Mouse (Mus musculus) spleen, embryonic (tissue): Measurements from ENCODE around the gene Pdpk1.

Experiments used
- CTCF ChIA-PET: fragments of 350-600 bp; sonication (Branson Sonifier 250); formaldehyde crosslinking; loops from one replicate; lab custom pipeline; 2022; lab: Charles Lee

The Pdpk1 gene

DNA sequence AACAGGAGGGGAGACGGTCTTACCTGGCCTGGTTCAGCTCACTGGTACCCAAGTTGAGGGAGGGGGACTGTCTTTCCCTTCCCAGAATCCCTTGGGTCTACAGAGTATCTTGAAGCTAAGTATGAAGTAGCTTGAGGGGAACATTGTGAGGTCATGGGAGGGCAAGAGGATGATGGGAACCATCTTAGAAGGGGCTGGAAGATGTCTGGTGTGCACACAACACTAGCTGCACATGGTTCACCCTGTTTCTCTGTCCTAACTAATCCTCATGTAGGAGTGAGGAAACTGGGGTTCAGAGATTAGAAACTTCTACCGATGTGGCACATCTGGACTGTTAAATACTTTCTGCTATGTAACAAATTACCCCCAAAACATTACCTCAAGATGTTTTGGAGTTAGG lies at the start of gene Pdpk1:
Gene Pdpk1, minus strand, starts transcription at position 101 of the 400 bp plus-strand sequence.
- CTCF ChIA-PET: interaction anchor here (0.7 kb wide), 1 partner anchor 286 kb away, joined by 16 read pairs; no protein-coding TSS in a partner anchor

DNA sequence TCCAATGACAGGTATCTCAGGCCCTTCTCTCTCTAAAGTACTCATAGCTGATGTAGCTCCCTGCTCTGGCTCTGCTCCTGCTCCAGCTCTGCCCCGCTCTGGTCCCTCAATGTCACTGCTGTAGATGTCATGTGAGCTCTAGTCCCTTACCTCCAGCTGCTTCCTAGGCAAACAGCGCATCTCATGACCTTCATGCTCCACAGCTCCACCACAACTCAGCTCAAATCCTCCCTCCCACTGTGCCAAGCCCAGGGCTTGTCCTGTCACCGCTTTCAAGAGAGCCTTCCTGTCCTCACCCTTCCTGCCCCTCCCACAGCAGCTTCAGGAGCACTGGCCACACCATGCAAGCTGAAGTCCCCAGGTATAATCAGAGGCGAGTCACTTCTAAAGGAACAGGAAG lies 49.0 kb upstream of the Pdpk1 start:
- CTCF ChIA-PET: no interaction called here

DNA sequence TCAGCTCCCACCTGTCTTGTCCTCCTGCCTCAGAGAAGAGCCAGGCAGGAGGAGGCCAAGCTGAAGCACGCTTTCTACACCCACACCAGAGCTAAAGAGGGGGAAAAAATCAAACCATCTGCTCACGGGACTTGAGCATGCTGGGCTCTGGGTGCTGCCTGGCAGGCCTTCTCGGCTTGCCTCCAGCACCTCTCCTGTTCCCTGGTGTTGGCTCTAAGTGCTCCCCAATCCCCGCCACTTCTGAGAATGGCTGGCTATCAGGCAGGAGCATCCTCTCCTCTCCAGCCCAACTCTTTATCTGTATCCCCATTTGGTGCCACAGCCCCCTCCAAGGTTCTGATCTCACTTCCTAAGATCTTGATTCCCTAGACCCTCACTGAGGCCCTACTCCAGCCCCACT lies 48.5 kb upstream of the Pdpk1 start:
- CTCF ChIA-PET: no interaction called here

DNA sequence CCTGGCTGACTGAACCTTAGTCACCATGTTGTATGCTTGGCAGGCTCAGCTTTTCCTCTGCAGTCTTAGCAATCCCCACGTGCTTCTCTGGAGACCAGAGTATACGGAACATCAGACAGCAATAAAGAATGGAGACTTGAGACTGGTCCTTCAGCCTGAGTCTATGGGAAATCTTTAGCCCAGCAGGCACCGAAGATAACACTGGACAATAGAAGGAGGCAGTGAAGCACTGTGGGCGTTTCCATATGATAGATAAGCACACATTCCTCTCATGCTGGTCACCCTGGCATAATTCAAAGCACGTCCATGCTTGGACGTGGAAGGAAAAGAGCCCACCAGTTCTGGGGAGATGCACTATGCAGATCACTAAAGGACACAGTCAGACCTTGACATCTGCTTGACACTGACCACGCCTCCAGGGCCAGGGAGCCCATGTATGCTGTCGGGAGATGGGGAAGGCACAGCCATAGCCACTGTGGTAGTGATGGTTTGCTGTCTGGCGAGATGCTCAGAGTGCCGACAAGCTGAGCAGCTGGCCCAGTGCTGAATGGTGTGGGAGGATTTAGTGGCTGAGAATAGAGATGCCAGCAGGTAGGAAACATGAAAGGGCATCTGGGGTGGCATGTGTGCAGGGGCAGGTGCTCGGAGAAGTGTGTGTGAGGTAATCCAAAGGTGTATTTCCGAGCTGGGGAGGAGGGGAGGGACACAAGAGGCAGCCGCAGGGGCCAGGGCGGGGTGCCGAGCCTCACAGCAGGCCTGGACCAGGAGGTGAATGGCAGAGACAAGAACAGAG lies 46.5 kb upstream of the Pdpk1 start:
- CTCF ChIA-PET: no interaction called here

DNA sequence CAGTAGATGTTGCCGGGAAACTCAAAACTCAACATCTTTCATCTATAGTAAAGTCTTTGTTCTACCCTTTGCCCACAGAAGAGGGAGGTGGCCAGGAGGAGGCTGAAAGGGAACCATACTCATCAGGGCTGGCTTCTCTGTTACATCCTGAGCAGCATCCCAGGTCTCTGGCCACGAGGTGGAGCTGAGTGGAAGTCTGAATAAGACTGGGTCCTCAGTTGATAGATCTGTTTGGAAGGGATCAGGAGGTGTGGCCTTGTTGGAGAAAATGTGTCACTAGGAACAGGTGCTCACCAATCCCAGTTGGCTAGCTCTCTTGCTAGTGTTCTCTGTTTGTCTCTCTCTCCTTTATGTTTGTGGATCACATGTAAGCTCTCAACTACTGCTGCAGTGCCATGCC lies 44.6 kb upstream of the Pdpk1 start:
- CTCF ChIA-PET: no interaction called here

DNA sequence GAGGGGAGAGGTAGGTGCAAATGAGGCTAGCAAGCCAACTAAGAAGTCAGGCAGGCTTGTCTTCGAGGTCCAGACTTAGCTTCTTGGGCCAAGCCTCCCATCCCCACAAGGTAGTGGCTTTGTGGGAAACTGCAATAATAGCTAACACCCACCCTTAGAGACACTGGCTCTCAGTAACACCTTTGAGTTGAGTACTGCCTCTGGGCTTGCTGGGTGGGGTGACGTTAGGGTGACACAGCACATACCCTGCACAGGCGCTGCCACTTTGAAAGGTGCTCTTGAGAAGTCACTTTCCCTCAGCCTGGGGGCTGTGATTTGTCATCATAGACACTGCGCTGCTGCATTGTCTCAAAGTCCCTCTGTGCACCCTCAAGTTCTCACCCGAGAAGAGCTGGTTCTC lies 43.0 kb upstream of the Pdpk1 start:
- CTCF ChIA-PET: interaction anchor here (0.6 kb wide), 1 partner anchor 299 kb away, joined by 6 read pairs; no protein-coding TSS in a partner anchor

DNA sequence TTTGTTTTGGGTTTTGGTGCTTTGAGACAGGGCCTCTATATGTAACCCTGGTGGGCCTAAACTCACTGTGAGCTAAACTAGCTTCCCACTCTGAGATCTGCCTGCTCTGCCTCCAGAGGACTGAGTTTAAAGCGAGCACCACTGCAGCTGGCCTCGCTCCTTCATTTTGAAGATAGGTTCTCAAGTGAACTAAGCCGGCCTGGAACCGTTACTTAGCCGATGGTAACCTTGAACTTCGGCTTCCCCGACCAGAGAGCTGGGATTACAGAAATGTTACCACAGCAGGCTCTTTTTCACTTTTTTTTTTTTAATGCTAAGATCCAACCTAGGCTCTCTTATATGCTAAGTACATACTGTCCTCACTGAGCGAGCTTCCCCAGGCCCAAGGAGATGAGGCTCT lies 42.5 kb upstream of the Pdpk1 start:
- CTCF ChIA-PET: no interaction called here

DNA sequence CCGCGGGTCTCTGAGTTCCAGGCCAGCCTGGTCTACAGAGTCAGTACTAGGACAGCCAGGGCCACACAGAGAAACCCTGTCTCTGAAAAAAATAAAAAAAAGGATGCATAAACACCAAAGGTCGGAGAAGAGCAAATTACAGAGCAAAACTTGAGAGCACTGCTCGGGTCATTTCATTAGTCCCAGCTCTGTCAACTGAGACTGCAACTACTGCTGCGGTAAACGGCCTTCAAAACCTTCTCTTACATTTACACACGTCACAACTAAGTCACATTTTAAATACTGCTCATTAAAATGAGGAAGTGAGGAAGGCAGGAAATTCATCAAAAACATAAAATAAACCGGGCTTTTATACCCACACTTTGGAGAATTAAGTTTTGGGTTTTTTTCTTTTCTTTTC lies 42.1 kb upstream of the Pdpk1 start:
- CTCF ChIA-PET: no interaction called here

DNA sequence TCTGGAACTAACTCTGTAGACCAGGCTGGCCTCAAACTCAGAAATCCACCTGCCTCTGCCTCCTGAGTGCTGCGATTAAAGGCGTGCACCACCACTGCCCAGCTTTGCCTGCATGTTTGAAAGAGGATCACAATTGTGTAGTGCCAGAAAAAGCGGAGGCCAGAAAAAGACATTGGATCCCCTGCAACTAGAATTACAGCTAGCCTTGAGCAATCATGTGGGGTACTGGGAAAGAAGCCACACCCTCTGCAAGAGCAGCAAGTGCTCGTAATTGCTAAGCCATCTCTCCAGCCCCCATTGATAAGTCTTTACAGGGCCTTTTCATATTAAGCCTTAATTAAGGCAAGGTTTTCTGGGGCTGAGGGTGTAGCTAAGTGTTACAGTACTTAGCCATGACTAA lies 40.8 kb upstream of the Pdpk1 start:
- CTCF ChIA-PET: no interaction called here

DNA sequence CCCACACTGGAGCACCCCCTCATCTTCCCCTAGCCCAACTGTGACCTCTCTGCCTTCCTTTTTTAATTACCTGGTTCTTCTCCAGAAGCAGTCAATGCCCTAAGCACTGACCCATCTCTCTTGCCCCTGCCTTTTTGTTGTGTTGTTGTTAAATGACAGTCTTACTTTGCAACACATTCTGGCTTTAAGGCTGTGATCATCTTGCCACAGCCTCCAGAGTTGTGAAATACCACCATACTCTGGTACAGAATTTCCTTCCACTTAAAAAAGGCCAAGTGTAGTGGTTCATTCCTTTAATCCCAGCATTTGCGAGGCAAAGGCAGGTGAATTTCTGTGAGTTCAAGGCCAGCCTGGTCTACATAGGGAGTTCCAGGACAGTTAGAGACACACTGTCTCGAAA lies 40.2 kb upstream of the Pdpk1 start:
- CTCF ChIA-PET: no interaction called here

DNA sequence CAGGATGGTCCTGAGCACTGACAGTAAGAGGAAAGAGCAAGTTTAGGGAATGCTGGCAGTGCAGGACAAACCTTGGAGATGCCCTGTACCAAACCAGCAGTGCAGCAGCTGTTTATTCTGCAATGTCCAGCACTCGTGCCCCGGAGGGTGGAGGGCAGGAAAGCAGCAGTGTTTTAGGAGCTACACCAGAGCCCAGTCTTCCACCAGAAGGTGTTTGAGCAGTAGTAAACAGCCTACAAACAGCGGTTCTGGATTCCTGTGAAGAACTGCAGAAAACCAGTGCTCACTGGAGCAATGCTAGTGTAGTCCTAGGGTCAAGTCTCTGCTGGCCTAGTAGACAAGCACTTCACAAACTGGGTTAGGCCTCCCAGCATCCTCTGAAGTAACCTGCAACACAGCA lies 23.5 kb upstream of the Pdpk1 start:
- CTCF ChIA-PET: interaction anchor here (0.7 kb wide), 1 partner anchor 62 kb away, joined by 3 read pairs; no protein-coding TSS in a partner anchor

DNA sequence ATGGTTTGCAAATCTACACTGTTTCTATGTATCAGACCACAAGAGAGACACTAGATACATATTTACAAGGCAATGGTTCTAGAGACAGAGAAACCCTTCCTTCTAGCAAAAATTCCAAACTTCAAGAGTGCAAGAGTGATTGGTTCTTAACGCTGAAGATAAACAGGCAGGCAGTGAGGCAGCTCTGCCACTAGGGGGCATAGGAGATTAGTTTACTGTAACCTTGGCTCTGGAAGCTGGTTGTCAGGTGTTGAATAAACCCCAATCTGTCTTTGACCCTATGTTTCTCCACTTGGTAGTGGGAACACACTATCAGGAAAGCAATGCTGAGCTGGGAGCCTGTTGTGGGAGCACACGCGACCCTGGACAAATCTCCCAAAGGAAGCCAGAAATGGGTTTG lies 22.7 kb upstream of the Pdpk1 start:
- CTCF ChIA-PET: interaction anchor here (0.6 to 0.7 kb wide), 2 partner anchors 63 to 66 kb away, joined by 3 to 4 read pairs; no protein-coding TSS in a partner anchor

DNA sequence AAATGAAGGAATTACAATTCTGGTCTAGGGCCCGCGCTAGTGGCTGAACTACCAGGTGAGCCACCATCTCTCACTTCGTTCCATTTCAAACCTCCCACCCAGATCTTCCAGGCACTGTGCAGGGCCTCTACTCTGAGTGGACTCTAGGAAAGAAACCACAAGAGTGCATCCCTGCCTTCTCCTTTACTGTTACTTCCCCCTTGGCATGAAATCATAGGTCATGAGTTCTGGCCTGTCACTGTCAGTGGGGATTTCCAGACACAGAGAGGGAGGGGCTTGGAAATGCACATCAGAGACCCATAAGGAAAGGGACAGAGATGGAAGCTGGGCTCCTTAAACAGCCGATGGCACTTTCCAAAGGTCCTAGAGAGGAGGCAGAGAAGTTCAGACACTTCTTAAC lies 21.0 kb upstream of the Pdpk1 start:
- CTCF ChIA-PET: interaction anchor here (1.1 kb wide), 1 partner anchor 42 kb away, joined by 3 read pairs; no protein-coding TSS in a partner anchor

DNA sequence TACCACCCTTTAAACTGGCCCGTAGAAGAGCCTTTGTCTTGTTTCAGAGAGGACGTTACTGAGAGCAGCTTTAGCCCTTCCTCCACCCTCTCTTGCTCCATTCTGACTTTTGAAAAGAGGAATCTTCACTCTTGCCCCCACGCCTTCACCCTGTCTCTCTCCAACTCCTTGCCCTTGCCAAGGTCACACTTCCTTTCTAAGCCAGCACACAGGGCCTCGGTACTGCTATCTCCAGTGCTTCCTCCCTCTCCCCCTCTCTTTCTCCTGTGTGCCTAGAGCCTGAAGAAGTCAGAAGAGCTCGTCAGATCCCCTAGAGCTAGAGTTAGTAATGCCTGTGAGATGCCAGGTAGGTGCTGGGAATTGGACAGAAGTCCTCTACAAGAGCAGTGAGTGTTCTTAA lies 20.0 kb upstream of the Pdpk1 start:
- CTCF ChIA-PET: no interaction called here

DNA sequence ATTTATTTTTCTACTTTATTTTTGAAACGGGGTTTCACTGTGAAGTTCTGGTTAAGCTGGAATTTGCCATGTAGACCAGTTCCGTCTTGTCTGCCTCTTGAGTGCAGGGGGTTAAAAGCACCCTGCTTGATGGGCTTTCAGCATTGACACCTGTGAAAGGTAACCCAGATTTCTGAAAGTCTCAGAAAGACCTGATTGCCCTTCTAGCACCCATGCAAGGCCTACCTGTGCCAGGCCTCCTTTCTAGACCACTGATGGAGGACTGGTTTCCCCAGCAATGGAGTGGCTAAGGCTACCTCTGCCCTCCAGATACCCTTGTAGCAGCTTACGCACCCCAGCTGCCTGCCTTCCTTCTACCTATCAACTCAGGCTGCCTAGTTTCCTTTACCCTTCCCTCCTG lies 19.4 kb upstream of the Pdpk1 start:
- CTCF ChIA-PET: no interaction called here

DNA sequence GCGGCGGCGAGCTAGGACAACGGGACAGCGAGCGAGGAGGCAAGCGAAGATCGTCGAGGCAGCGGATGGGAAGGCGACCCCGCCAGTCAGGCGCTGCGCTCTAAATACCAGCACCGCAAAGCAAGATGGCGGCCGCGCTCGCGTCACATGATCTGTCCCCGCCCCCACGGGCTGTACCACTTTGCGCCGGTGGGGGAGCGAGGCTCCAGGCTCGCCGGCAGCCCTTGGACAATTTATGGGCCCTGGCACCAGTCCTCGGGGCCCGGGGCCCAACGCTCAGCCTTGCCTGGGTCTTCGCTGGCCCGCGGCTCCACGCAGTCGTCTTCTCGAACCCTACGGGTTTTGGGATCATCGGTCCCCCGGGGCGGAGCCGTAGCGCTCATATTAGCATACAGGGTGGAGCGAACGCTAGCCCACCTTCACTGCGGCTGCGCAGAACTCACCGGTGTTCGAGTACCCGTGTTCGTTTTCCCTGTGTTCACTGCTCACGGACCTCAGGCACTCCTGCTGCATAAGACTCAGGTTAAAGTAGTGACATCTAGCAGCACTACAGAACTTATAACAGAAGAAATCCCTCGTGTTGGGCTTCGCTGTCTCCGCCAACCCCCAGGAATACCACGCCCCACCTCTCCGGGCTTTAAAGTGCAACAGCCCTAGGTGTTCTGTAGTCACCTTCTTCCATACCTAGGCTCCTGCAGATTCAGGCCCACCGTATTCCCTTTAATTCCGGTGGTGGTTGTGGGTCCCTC lies 18.8 kb upstream of the Pdpk1 start, which contains the start of gene Atp6v0c:
Gene Atp6v0c, minus strand, starts transcription at position 386 of the 749 bp plus-strand sequence.
- CTCF ChIA-PET: interaction anchor here (0.7 kb wide), 1 partner anchor 316 kb away, joined by 3 read pairs; no protein-coding TSS in a partner anchor

DNA sequence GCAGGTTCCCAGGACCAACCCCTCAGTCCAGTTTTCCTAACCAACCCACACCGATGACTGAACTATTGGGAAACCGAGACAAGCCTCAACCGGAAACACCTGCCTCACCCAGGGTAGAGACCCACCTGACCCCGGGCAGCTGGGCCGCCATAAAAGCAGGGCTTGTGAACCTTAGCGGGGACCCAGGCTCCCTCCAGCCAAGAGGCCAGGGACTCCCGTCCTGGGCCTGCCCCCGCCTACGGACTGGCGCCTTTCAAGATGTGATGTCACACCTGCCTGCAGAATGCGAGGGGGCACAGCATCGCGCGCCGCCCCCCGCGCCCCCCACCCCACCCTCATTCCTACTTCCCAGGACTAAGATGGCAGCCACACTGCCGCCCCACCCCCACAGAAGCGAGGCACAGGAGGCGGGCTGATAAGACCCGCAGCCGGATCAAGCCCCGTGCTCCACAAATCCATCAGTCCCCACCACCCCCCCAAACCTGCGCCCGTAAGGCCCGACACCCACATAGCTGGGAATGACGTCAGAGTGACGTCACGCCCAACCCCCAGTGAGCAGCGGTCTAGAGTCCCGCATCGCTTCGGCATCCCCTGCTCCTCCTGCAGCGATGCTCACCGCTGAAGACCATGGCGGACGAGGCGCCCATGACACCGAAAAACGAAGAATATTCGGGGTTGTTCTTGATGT lies 18.0 kb upstream of the Pdpk1 start:
- CTCF ChIA-PET: interaction anchor here (0.7 kb wide), 1 partner anchor 317 kb away, joined by 3 read pairs; no protein-coding TSS in a partner anchor

DNA sequence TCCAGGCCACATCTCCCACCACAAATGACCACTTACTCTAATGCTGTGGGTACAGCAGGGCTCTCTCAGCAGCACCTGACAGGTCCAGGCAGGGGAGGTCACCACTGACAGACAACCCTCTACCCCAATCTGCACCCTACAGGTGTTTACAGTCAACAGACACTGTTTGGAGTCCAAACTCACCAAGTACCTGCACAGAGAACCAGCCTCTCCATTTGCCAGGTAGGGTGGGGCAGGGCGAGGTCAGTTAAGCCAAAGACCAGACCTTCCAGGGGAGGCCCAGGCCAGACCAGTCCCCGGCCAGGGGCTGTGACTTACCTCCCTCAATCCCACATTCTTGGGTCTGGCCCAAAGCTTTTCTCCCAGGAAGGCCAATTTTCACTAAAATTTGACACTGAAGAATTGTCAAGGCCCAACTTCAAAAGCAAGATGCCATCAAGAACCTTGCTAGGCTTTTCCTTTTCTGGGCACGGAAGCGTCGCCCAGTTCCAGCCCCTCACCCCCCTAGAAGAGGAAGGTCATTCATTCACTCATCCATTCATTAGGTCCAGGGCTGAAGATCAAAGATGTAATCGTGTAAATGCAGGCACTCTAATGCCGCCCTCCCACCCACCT lies 17.3 kb upstream of the Pdpk1 start:
- CTCF ChIA-PET: no interaction called here

DNA sequence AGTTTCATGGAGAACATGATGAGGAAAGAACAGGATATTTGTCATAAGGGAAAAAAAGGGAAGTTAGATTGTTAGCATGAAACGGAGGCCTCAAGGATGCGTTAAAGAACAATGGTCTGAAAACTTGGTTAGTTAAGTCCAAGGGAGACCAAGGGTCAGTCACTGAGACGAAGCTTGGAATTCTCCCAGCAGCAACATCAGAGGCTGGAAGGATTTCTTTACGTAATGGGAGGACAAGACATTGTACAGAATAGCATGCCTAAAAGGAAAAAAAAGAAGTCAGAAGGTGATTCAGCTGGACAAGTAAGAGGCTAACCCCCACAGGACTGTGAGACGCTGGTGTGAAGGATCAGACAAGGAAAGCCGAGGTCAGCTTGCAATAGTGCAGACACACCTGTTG lies 16.4 kb upstream of the Pdpk1 start:
- CTCF ChIA-PET: no interaction called here

DNA sequence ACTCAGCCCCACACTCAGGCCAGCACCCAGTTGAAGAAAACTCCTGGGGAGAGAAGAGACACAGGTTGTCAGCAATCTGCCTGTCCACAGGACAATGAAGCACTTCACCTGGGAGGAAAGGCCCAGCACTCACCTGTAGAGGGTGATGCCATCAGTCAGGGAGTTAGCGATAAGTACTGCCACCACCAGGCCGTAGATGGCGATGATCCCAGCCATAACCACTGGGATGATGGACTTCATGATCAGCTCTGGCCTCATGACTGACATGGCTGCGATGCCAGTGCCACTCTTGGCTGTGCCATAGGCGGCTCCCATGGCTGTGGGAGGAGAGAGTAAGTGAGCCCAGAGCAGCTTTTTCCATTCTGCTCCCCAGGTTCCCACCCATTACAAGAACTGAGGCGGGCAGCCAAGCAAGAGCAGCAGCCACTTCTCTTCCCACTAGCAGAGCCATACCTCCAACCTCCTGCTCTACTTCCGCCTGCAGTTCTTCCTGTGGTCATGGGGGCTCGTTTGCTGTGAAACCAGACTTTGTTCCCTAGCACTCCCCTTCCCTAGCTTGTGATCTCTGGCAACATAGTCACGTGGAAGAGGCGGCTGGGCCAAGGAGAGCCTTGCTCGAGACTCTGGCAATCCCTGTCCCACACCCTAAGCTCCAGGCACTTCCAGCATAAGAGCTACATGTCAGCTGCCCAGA lies 14.0 kb upstream of the Pdpk1 start:
- CTCF ChIA-PET: no interaction called here
